Mouse (Mus musculus): ENCODE results near the gene Dnajb7.

Dnajb7 gene

GRCm38 (mm10) chr15:81358943-81359342 lies 49.2 kb downstream of the Dnajb7 start:
- no peaks in the 10 kb centered on the region for H3K27me3 ChIP-seq (ENCODE audit: control insufficient read depth, insufficient read depth, low read length, poor library complexity, severe bottlenecking)
- H3K36me3 ChIP-seq (ENCODE audit: control insufficient read depth, insufficient read depth, low read length, poor library complexity, severe bottlenecking), result no peaks in the 10 kb centered on the region
- DNase-seq (ENCODE audit: low read depth, low spot score), result no peak

DNA sequence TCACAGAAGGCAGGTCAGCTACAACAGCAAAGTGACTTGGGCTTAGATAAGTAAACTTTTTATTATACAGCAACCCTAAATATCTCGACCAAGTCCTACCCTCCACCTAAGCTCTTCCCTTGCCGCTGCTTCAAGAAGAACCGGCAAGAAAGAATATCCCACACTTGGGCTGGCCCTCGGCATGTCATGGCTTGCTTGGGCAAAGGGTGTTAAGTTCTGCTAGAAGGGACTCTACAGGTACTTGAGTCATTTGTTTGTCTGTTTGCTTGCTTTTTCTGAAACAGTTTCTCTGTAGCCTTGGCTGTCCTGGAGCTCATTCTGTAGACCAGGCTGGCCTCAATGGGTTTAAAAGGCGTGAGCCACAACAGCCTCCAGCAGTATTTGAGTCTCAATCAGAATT lies 51.2 kb downstream of the Dnajb7 start:
- no peaks in the 10 kb centered on the region for H3K36me3 ChIP-seq (ENCODE audit: control insufficient read depth, insufficient read depth, low read length, poor library complexity, severe bottlenecking)
- H3K27me3 ChIP-seq (ENCODE audit: control insufficient read depth, insufficient read depth, low read length, poor library complexity, severe bottlenecking), result no peaks in the 10 kb centered on the region
- DNase-seq (ENCODE audit: low read depth, low spot score), result no peak
